Mouse (Mus musculus) T-cell, adult 2 months (primary cell): ENCODE measurements around the gene Usp43.

Experiments used
- DNase-seq: peaks from one replicate; pipeline ENCODE4 v3.0.0; 2022; ENCODE audit warnings: low spot score

The Usp43 gene

DNA sequence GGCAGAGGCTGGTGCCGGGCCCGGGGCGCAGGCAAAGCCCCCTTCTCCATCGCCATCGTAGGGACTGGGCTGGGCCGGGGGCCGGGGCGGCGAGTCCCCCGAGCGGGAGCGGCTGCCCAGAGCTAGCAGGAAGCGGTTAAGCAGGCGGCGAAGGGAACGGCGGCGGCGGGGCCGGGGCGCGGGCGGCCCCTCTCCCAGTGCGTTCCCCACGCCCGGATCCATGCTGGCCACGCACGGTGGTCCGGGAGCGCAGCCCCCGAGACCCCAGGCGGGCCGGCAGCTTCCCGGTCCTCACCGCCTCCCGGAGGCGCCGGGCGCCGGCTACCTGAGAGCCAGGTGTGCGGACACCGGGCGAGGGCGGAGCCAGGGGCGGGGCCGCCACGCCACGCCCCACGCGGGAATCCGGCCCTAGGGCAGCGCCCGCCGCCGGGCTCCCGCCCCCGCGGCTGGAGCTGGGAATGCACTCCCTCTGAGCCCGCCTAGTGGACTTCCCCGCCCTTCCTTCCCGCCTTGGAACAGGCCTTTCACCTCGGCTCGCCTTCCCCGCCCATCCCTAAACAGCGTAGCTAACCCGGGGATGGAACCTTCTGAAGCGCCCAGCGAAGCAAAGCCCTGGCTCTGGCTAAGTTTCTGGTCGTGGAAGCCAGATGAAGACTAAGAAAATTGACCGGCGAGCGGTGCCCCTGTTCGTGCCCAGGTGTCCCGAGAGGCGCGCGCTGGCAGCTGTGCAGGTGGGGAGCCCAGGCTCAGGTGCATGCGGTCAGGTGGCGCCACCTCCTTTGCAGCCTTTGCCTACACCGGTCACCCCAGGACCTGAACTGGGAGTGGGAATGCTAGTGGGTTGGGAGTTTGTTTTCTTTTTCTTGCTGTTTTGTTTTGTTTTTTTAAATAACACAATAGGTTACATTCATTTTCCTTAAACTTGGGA lies at the start of gene Usp43:
TSS of gene Usp43 (minus strand) at position 327 of the 928 bp plus-strand sequence.
- no peak for DNase-seq

DNA sequence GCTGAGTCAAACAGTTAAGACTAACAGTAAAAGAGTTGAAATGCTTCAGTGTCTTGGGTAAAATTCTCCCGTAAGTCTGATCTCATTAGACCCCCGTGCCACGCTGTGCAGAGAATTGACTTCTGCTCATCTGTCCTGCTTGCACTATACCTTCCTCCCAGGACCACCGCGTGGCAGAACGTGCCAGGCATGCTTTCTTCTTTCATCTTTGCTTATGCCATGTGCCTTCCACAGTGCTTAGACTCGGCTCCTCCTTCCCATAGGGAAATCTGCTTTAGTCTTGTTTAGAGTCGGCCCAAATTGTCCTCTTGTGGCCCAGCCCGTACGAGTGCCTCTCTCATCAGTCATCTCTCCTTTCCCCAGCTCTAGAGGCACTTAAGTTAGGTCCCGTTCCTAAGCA lies 45.9 kb upstream of the Usp43 start:
- DNase-seq, result no peak

DNA sequence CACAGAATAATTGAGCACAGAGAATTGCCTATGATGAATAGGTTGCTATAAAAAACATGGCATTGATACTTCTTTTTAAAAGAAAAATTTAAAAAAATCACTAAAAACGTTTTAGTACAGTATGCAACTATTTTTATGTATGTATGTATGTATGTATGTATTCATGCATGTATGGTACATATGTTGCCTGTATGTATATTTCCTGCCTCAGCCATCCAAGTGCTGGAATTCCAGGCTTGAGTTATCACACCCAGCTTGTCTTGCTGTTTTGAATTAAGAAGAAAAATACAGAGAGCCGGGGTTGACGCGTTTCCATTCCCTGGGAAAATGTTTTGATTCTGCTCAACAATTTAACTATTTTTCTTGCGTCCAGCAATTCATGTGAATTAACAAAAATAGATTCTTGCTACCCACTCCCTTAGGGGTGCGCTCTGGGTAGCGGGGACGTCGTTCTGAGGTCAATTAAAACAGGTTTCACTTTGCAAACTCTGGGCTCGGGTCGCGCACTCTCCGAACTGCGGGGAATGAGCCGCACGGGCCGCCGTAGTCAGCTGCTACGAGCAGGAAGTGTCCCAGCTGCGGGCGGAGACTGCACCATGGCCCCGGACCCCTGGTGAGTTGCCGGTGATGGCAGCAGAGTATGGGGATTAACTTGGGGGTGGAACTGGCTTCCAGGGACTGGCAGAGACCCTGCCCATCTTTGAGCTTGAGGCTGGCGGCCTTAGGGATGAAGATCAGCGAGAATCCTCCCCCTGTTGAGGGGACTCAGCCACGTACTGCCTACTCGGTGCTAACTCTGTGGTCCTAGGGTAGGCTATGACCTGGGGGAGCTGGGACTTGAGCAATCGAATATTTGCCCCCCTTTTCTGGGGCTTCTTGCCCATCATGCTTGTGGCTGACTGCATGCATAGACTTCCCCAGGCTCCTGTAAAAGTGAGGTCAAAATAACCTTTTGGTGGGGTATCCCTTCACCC lies 44.2 kb upstream of the Usp43 start, which contains the start of gene Stx8:
TSS of gene Stx8 (plus strand) at position 289 of the 974 bp plus-strand sequence.
- peak; percentile 90 for DNase-seq

DNA sequence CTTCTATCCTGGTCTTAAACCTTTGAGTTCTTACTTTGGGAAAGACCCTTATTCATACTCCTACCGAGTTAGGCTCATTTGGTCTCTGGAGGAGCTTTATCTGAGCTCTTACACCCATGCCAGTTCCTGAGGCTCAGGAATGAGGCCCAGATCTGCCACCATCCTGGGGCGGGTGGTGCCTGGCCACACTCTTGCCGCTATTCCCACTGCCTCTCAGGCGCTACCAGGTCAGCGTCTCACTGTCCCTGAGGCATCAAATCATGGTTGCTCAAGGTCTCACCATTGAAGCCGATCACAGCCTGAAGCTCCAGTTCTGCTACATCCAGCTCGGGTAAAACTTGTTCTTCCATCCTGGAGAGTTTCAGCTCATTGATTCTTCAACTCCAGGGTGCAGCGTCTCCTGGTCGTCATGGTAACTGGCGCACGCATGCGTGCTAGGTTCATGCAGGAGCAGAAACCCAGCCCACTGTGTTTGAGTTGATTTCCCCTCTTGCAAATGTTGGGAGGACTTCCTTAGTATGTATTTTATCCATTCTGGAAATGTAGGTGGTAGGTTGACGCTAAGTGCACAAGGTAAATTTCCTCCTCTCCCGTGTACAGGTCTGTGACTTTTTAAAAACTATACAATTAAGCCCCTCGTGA lies 43.4 kb upstream of the Usp43 start, which contains the start of gene Cfap52:
TSS of gene Cfap52 (minus strand) at position 410 of the 642 bp plus-strand sequence.
- DNase-seq, result peak; percentile 79

DNA sequence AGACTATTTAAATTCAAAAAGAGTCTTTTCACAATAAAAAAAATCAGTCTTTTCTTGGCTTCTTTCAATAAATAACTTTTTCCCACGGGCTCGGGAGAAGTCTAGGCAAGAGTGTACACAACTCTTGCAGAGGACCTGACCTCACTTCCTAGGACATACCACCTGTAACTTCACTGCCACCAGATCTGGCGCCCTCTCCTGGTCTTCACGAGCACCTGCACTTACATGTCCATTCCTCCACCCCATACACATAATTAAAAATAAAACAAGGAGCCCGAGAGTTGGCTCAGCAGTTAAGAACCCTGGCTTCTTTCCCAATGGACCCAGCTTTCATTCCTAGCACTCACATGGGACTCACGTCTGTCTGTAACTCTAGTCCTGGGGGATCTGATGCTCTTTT lies 42.2 kb upstream of the Usp43 start:
- peak; percentile 20 for DNase-seq

DNA sequence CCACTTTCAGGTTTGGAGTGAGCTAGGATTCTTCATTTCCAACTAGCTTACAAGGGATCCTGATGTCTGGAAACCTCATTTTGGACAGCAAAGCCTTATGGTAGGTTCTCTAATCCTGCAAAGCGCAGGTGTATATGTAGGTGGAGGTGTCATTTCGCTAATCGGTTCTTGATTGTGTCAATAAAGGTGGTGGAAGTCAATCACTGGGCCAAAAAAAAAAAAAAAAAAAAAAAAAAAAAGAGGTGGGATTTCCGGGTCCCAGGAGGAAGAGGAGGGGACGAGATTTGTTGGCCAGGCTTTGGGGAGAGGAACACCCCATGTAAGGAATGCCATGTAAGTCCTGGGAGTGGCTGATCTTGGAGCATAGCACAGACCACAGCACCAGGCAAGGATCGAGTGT lies 32.5 kb upstream of the Usp43 start:
- DNase-seq, result no peak

DNA sequence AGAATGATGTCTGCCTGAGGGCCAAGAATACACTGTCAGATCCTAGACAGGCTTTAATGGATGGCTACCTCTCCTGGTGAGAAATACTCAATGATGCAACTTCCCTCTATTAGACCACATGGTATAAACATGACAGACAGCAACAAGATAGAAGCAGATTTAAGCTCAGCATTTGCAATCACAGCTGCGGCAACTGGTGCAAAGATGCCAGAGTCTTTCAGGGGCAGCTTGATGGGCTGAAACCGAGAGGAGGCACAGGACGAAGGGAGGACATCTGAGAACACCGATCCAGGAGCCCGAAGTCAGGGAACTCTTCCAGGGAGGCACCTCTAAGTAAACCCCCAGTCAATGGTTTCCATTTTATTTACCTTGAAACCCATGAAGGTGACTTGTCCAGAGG lies 31.7 kb upstream of the Usp43 start:
- DNase-seq, result no peak

DNA sequence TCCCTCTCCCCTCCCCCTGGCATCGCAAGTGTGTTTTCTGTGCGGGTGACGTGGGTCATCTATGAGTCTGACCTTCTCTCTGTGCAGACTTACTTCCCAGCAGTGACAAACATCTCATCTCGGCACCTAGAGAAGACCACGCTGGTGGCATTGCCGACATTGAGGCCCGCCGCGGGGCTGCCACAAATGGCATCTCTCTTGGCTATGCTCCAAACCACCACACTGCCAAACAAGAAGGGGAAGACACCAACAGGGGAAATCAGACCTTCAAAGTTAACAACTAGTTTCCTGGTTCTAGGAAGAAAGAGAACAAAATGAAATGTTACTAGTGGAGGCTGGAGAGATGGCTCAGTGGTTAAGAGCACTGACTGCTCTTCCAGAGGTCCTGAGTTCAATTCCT lies 27.5 kb upstream of the Usp43 start:
- peak; percentile 58 for DNase-seq

DNA sequence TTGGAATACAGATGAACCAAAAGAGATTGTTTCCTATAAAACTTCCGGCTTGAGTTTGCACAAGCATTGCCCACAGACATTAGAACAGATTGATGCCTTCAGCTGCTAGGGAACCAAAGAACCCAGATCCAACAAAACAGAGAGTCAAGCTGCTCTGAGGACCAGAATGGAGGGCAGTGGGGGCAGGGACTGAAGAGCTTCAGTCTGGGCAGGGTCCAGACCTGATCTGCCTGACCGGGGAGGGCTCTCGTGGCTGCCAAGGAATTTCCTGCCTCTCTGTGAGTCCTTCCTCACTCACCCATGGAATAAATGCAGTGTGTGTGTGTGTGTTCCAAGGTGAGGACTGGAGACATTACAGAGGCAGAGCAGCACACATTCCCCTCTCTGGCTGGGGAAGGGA lies 26.3 kb upstream of the Usp43 start:
- no peak for DNase-seq

DNA sequence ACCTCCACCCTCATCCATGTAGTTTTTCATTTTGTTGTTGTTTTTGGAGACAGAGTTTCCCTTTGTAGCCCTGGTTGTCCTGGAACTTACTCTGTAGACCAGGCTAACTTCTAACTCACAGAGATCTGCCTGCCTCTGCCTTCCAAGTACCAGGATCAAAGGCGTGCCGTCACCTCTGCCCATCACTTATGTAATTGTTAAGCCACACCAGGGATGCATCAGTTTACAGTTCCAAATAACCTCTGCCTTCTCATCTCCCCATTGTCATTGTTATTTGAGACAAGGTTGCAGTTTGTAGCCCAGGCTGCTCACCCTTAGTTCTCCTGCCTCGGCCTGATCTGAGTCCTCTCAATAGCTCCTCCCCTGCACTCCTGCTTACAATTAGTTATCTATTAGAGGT lies 10.2 kb upstream of the Usp43 start:
- DNase-seq, result no peak

DNA sequence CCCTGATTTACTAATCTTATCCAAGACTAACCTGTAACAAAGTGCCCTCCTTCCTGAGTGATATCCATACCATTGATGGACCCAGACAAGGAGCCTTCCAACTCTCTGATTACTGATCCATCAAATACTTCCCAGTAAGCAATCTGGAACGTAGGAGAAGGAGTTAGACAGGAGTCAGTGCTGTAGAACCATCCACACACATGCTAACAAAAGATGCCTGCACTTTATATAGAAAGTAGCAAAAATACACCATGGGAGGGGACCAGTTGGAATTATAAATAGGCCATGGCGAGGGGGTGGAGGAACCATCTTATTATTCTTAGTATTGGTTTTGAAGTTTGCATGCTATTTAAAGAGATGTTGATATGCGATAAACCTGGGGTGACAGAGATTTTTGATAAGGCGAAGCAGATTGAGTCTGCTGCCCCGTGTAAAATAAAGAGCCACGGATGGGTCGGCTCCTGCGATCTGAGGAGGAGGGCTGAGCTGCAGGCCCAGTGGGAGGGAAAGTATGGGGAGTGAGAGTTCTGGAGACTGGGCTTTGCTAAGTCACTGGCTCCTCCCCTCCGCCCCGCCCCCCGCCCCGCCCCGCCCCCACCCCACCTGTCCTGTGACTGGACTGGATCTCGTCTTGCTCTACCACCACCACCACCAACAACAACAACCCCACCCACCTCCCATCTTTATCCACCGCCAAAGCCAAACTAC lies 4.5 kb upstream of the Usp43 start:
- no peak for DNase-seq

DNA sequence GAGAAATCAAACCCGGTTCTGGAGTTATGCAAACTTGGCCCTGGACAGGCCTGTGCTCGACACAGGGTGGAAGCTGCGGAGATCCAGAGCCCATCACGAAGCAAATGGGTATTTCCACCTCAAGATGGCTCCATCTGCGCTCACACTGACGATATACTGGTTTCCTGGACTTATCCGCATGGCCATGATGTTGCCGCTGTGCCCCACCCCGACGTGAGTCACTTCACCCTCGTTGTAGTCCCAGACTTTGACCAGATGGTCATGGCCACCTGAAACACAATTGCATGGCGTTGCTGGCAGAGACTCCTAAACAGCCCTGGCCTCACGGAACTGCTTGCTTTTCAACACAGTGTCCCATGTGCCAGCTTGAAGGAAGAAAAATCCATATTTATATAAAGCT lies 3.0 kb upstream of the Usp43 start:
- no peak for DNase-seq

DNA sequence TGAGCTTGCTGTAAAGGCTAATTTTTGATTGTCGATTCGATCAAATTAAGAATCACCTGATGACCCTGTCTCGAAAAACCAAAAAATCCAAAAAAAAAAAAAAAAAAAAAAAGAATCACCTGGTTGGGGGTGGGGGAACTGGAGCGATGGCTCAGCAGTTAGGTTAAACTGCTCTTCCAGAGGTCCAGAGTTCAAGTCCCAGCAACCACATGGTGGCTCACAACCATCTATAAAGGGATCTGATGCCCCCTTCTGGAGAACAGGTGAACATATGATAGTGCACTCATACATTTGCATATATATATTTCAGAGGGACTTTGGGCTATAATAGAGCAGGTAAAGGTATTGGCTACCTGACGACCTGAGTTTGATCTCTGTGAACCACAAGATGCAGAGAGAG lies 1.8 kb upstream of the Usp43 start:
- no peak for DNase-seq

DNA sequence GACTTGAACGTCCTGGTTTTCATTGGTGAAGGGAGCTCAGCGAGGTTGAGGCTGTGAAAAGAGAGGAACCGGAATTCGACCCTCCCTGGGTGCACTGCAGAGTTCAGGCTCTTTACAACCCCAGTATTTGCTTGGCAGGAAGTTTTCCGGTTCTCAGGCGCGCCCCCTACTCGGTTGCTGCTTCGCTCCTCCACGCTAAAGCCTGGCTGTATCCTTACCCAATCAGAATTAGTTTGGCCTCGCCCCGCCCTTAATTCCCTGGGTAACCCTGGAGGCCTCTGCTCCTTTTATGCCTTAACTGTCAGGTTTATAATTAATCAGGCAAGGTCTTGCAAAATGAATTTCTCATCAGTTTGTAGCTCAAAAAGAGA lies 787 bp upstream of the Usp43 start:
- DNase-seq, result no peak

DNA sequence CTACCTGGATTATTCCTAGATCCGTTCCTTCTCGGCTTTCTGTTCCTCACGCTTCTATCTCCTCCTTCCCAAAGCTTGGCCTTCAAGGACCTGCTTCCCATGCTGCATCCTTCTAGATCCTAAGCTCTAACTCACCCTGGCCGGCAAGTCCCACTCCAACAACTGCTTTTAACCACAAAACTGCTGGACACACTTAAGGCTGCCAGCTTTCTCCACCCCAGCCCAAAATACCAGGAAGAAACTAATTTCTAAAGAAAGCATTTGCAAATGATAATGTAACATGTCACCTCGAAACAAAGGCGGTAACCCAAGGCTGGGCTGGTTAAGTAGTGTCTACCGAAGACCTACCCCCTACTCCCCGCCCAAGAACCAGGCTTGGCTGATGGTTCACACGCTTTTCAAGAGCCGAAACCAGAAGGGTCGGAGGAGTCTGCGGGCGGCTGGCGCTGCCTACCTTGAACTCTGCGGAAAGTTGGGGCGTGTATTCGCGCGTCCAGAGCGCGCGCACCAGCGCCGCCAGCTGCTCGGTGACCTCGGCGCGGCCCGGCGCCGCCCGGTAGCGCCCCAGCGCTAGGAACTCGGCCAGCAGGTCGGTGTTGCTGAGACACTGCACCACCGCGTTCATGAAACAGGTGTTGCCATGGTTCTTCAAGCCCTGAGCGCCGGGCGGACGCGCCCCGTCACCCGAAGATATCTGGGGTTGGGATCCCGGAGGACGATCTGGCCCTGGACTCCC lies 694 bp downstream of the Usp43 start:
- no peak for DNase-seq

DNA sequence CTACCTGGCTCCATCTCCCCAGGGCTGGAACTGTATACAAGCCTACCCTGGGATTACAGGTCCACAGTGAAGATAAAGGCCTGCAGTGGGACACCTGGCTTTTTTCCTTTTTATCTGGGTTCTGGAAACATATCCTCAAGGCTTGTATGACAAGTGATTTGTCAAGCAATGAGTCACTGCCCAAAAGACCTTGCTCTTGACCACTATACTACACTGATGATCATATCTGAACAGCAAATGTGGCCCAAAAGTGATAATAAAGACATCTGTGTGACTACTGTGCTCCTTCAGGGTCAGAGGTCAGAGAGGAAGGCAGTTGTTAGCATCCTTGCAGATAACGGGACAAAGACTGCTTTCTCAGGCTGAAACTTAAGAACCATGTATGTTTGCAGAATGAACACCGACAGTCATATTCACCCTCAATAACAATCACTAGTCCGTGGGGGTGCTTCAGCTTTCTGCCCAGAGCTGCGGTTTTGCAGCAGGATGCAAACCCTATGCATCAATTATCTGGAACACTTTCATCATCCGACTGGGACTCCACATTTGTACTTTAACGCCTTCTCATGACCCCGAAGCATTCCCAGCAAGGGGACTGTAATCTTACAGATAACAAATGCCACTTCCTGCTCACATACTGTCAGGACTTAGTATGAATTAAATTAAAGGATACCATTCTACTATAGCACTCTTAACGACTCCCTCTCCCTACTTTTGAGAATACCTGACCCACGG lies 1.6 kb downstream of the Usp43 start:
- no peak for DNase-seq

DNA sequence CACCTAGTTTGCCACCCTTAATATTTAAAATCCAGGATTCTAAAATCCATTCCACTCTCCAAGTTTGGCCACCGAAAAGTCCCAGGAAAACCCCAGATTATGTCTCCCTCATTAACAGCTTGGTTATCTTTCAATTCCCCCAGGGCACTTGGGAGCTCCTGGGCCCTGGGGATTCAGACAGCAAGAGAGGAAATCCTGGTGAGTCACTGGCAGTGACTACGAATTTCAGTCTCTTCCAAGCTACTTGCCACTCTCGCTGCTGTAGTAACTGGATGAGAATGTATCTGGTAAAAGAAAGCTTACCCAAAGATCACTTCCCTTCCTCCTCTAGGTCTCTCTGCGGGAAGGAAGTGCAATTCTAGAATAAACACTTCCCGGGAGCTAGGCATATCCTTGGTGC lies 2.4 kb downstream of the Usp43 start:
- DNase-seq, result no peak

DNA sequence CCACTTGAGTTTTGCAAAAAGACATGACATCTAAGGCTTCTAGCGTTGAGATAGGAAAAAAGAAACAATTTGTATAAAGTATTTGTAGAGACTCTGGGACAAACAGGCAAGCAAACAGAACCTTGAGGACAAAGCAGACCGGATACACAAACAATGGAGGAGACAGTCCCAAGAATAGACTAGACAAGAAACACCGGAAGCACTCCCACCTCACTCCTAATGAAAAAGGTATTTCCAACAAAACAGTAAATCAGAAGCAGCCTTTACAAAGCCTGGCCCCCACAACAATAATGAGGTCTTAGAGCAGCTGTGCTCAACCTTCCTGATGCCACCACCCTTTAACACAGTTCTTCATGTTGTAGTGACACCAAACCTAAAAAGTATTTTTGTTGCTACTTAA lies 4.8 kb downstream of the Usp43 start:
- no peak for DNase-seq

DNA sequence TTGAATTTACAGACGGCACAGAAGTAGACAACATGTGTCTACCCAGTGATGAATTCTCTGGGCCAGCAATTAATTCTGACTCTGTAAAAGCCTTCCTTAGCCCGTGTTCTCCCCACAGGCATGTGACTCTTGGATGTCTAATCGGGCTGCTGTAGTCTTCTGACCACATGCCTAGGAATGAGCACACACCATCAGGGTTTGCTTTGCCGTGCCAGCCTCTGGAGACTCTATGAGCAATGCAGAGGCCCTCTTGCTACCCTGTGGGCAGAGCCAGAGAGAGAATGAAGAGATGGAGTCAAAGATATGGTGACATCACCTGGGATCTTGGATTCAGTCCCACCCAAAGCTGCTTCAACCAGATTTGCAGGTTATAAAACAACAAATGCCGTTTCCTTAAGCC lies 10.9 kb downstream of the Usp43 start:
- DNase-seq, result no peak

DNA sequence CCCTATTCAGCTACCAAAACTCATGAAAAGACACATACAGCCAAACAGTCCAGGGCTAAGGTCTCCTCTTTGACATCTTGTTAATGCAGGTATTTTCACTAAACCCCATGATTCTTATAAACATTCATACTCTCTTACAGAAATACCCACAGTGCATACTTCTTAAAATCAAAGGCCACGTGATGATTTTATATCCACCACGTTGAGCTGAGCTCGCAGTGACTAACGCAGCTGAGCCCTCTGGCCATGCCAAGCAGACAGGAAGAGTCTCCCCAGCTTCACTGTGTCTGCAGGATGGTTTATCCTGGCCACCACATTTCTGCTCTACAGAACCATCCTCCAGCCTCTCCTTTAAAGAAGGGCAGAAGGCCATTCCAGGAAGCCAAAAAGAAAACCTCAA lies 18.2 kb downstream of the Usp43 start:
- no peak for DNase-seq
